Mouse (Mus musculus): Measurements from ENCODE around the gene Tnrc6c. TPM values are rescaled to one million over a fixed set of nuclear protein-coding genes. Genes with fewer than 3 reads are reported as not detected.

Gene Tnrc6c
- 27.9 and 32.2 TPM in 2 replicates for polyA plus RNA-seq (2012; rRNA removed; ENCODE audit: low replicate concordance)

GRCm38 (mm10) chr11:117653491-117654351, at the start of gene Tnrc6c:
Gene Tnrc6c, plus strand, starts transcription at chr11:117654289.

GRCm38 (mm10) chr11:117781993-117782704, 128.1 kb downstream of the Tnrc6c start, which contains the start of the genes Tmc8 and Tmc6:
Gene Tmc8, plus strand, starts transcription at chr11:117782076.
Gene Tmc6, minus strand, starts transcription at chr11:117782198.

DNA sequence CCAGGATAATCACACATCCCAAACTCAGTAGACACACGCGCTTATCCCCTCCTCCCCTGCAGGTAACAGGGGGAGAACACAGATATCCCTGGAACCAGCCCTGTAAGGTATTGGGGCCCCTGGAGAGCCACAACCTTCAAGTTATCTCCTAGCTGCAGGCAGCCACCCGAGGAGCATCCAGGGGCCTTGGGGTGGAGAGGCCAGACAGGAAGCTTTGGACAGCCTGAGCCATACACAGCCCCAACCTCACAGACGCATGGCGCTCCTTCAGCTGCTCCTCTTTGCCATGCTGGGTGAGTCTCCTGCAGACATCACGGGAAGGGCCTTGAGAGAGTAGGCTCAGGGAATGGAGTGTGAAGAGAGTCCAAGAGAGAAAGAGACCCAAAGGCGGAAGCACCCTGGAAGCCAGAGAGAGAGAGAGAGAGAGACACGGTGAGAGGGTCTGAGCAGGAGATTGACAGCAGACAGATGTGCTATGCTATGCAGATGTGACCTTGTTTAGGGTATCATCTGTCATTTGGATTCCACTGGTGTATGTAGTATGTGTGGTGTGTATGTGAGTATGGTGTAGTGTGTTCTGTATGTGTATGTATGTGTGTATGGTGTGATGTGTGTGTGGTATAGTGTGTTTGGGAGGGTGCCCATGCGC, 143.5 kb downstream of the Tnrc6c start, which contains the start of gene 6030468B19Rik:
6030468B19Rik (plus strand) TSS at position 150 of the 649 bp plus-strand sequence.

GRCm38 (mm10) chr11:117809407-117810311, 155.6 kb downstream of the Tnrc6c start, which contains the start of the genes Gm20708 and Syngr2:
Gene Gm20708, plus strand, starts transcription at chr11:117809668.
Gene Syngr2, plus strand, starts transcription at chr11:117809668.

Other genes with a start within 250 kb of the Tnrc6c start
- 0.05 TPM in 1 of 2 replicates, not detected in the other for gene Gm11733, start 169.9 kb upstream of the Tnrc6c start, polyA plus RNA-seq (2012; rRNA removed; ENCODE audit: low replicate concordance)
- 37.4 and 85.1 TPM in 2 replicates for gene Tmc8, start 127.8 kb downstream of the Tnrc6c start, polyA plus RNA-seq (2012; rRNA removed; ENCODE audit: low replicate concordance)
- 57.7 and 79.2 TPM in 2 replicates for gene Tmc6, start 127.9 kb downstream of the Tnrc6c start, polyA plus RNA-seq (2012; rRNA removed; ENCODE audit: low replicate concordance)
- 0.76 and 3.2 TPM in 2 replicates for gene 6030468B19Rik, start 143.4 kb downstream of the Tnrc6c start, polyA plus RNA-seq (2012; rRNA removed; ENCODE audit: low replicate concordance)
- 0.08 and 0.09 TPM in 2 replicates for gene Gm20708, start 155.4 kb downstream of the Tnrc6c start, polyA plus RNA-seq (2012; rRNA removed; ENCODE audit: low replicate concordance)
- 250 and 297 TPM in 2 replicates for gene Syngr2, start 155.4 kb downstream of the Tnrc6c start, polyA plus RNA-seq (2012; rRNA removed; ENCODE audit: low replicate concordance)
- 11.2 and 12.3 TPM in 2 replicates for gene Afmid, start 171.6 kb downstream of the Tnrc6c start, polyA plus RNA-seq (2012; rRNA removed; ENCODE audit: low replicate concordance)
- 11.9 and 18.8 TPM in 2 replicates for gene Tk1, start 171.8 kb downstream of the Tnrc6c start, polyA plus RNA-seq (2012; rRNA removed; ENCODE audit: low replicate concordance)
- 1.5 and 2.9 TPM in 2 replicates for gene Birc5, start 195.0 kb downstream of the Tnrc6c start, polyA plus RNA-seq (2012; rRNA removed; ENCODE audit: low replicate concordance)
- gene Tmem235, start 206.5 kb downstream of the Tnrc6c start, polyA plus RNA-seq (2012; rRNA removed; ENCODE audit: low replicate concordance), result not detected in 2 replicates
- 16.7 and 26.3 TPM in 2 replicates for gene Tha1, start 219.2 kb downstream of the Tnrc6c start, polyA plus RNA-seq (2012; rRNA removed; ENCODE audit: low replicate concordance)

Measured in mammary gland, adult 2 months (tissue).